Mouse (Mus musculus) heart, adult 2 months (tissue): ENCODE data around the gene Olfr1423. TPM values are rescaled to one million over a fixed set of nuclear protein-coding genes. Genes with fewer than 3 reads are reported as not detected.
A peak's percentile ranks its signal among the peaks of the same experiment; 100 is the strongest.

ENCODE experiments used
- DNase-seq, 2 experiments: peaks; one replicate each; pipeline ENCODE4 v3.0.0; 2021
- H3K27ac ChIP-seq: fragments of 200-600 bp; 2 replicates; pipeline ENCODE4 v1.8.1; 2022
- H3K27me3 ChIP-seq: fragments of 200-500 bp; 2 replicates; pipeline ENCODE4 v1.6.1; 2012; ENCODE audit warnings: mild to moderate bottlenecking, low read length, inconsistent platforms, mixed read lengths; ENCODE audit not compliant: control insufficient read depth, insufficient read depth
- H3K36me3 ChIP-seq: fragments of 200-500 bp; 2 replicates; pipeline ENCODE4 v1.6.1; 2012; ENCODE audit warnings: low read length, inconsistent platforms; ENCODE audit not compliant: control insufficient read depth, insufficient read depth
- H3K4me1 ChIP-seq: fragments of 200-500 bp; 2 replicates; pipeline ENCODE4 v1.6.1; 2011; ENCODE audit warnings: low read length; ENCODE audit not compliant: control insufficient read depth, insufficient read depth
- H3K4me3 ChIP-seq: fragments of 200-600 bp; 2 replicates; pipeline ENCODE4 v1.8.1; 2022
- H3K79me2 ChIP-seq: fragments of 200-500 bp; replicated peaks from 2 replicates; pipeline ENCODE4 v1.6.1; 2012; ENCODE audit warnings: mild to moderate bottlenecking, inconsistent platforms, low read length, moderate library complexity, mixed read lengths; ENCODE audit not compliant: control insufficient read depth, insufficient read depth
- H3K9ac ChIP-seq: fragments of 200-500 bp; 2 replicates; pipeline ENCODE4 v1.6.1; 2012; ENCODE audit warnings: low read depth, mild to moderate bottlenecking, control low read depth, inconsistent platforms, low read length, mixed read lengths
- CTCF ChIP-seq: fragments of 200-600 bp; IDR thresholded peaks from 2 replicates; pipeline ENCODE4 v1.8.1; 2022; ENCODE audit warnings: antibody characterized with exemption, mild to moderate bottlenecking, moderate library complexity
- EP300 ChIP-seq: fragments of 200-500 bp; IDR thresholded peaks from 2 replicates; pipeline ENCODE4 v1.6.1; 2011; ENCODE audit warnings: low read depth, low read length, control low read depth; ENCODE audit not compliant: insufficient read depth
- POLR2A ChIP-seq: fragments of 200-500 bp; IDR thresholded peaks from 2 replicates; pipeline ENCODE4 v1.6.1; 2011; ENCODE audit warnings: mild to moderate bottlenecking, low read depth, low read length, control low read depth; ENCODE audit not compliant: insufficient read depth
- WGBS: fragments of 180-500 bp; shearing (Covaris S2); methylation state at CpG from one replicate; pipeline ENCODE4 v1.1.7; 2018; 5-methylcytosine and 5-hydroxymethylcytosine counted together
- intact Hi-C: fragments of 180-260 bp; cut with DNase I; formaldehyde crosslinking; loops from one replicate; pipeline ENCODE4 v1.15.1; 2025
- polyA plus RNA-seq: library from polyadenylated mRNA; depleted of rRNA; stranded (reverse); fragments of >200 nt; gene quantifications from 2 replicates; pipeline ENCODE4 v1.2.3, GENCODE M21; 2012
- total RNA-seq, 2 experiments: library from RNA; stranded (reverse); gene quantifications; 2 replicates each; pipeline ENCODE4 v1.2.3; 2021

The Olfr1423 gene
- total and polyA plus RNA-seq, 3 experiments, result not detected

GRCm38 (mm10) chr19:12026606-12027005, 14.5 kb downstream of the Olfr1423 start:
- intact Hi-C loops, result no loop called here
- H3K4me3 ChIP-seq, result no peak overlapping the region
- WGBS, result 26% methylated on average over 2 of the region's 2 CpGs
- no peak overlapping the region for H3K9ac ChIP-seq
- no peak for TF ChIP-seq EP300
- TF ChIP-seq POLR2A, result no peak
- no peak for TF ChIP-seq CTCF
- H3K36me3 ChIP-seq, result no peaks in the 10 kb centered on the region
- no peak overlapping the region for H3K27ac ChIP-seq
- no peaks in the 10 kb centered on the region for H3K27me3 ChIP-seq
- DNase-seq, result no peak
- H3K79me2 ChIP-seq, result no peaks in the 10 kb centered on the region
- H3K4me1 ChIP-seq, result no peaks in the 10 kb centered on the region

- Histone ChIP-seq H3K27me3 (no peaks in the 10 kb centered on the region), H3K27ac (no peak overlapping the region), H3K36me3 (no peaks in the 10 kb centered on the region), H3K4me3 (no peak overlapping the region), H3K9ac (no peak overlapping the region), H3K79me2 (no peaks in the 10 kb centered on the region), H3K4me1 (no peaks in the 10 kb centered on the region)
- DNase-seq, result no peak
- TF ChIP-seq CTCF (no peak), EP300 (no peak), POLR2A (no peak)
- intact Hi-C loops, result no loop called here
- 77% methylated on average over 3 of the region's 3 CpGs for WGBS
Observed at GRCm38 (mm10) chr19:12025333-12025732, 15.8 kb downstream of the Olfr1423 start.

- intact Hi-C loops, result no loop called here
- no peak overlapping the region for H3K9ac ChIP-seq
- TF ChIP-seq POLR2A, result no peak
- TF ChIP-seq CTCF, result no peak
- TF ChIP-seq EP300, result no peak
- H3K27me3 ChIP-seq, result no peaks in the 10 kb centered on the region
- no peaks in the 10 kb centered on the region for H3K36me3 ChIP-seq
- no peaks in the 10 kb centered on the region for H3K79me2 ChIP-seq
- no peak overlapping the region for H3K4me3 ChIP-seq
- H3K27ac ChIP-seq, result no peak overlapping the region
- WGBS, result 72% methylated on average over 4 of the region's 4 CpGs
- no peak for DNase-seq
- no peaks in the 10 kb centered on the region for H3K4me1 ChIP-seq
Observed at GRCm38 (mm10) chr19:12024149-12024548, 17.0 kb downstream of the Olfr1423 start.

GRCm38 (mm10) chr19:12016192-12016591, 24.9 kb downstream of the Olfr1423 start:
- Histone ChIP-seq H3K27ac (no peak overlapping the region), H3K27me3 (no peaks in the 10 kb centered on the region), H3K4me3 (no peak overlapping the region), H3K4me1 (0 out of 2 replicates have a peak, but pooled peaks cover 1% of the 10 kb centered on the region), H3K36me3 (no peaks in the 10 kb centered on the region), H3K79me2 (no peaks in the 10 kb centered on the region), H3K9ac (no peak overlapping the region)
- TF ChIP-seq POLR2A, result no peak
- no peak for TF ChIP-seq CTCF
- TF ChIP-seq EP300, result no peak
- intact Hi-C loops, result loop anchor here (10.0 kb wide), 2 partner anchors 559 to 779 kb away; partner anchors contain the start of genes Lpxn and Zfp91
- 87% methylated on average over 4 of the region's 4 CpGs for WGBS
- no peak for DNase-seq

- no peak overlapping the region for H3K9ac ChIP-seq
Observed at GRCm38 (mm10) chr19:12015708-12016107, 25.4 kb downstream of the Olfr1423 start.

GRCm38 (mm10) chr19:12013228-12013627, 27.9 kb downstream of the Olfr1423 start:
- Histone ChIP-seq H3K27ac (peak overlapping the region; percentile 53), H3K4me1 (0 out of 2 replicates have a peak, but pooled peaks cover 1% of the 10 kb centered on the region), H3K4me3 (peak overlapping the region; percentile 33; the same call in 1 of the 2 replicates), H3K27me3 (no peaks in the 10 kb centered on the region), H3K9ac (peak overlapping the region; percentile 1; the same call in 1 of the 2 replicates), H3K79me2 (no peaks in the 10 kb centered on the region), H3K36me3 (no peaks in the 10 kb centered on the region)
- WGBS, result 2% methylated on average over 12 of the region's 12 CpGs
- intact Hi-C loops, result loop anchor here (2.0 to 10.0 kb wide), 4 partner anchors 242 to 1831 kb away; partner anchors contain the start of genes Fads1, Lpxn, Mrpl16 and Zfp91
- peak; percentile 65 to 77 for DNase-seq
- no peak for TF ChIP-seq CTCF
- no peak for TF ChIP-seq EP300
- peak; percentile 62 for TF ChIP-seq POLR2A

More at GRCm38 (mm10) chr19:12015708-12016107, 25.4 kb downstream of the Olfr1423 start:
- no peaks in the 10 kb centered on the region for H3K79me2 ChIP-seq
- H3K27ac ChIP-seq, result no peak overlapping the region
- no peak for DNase-seq
- H3K4me1 ChIP-seq, result 0 out of 2 replicates have a peak, but pooled peaks cover 1% of the 10 kb centered on the region
- H3K4me3 ChIP-seq, result no peak overlapping the region
- intact Hi-C loops, result loop anchor here (10.0 kb wide), 2 partner anchors 559 to 779 kb away; partner anchors contain the start of genes Lpxn and Zfp91
- H3K27me3 ChIP-seq, result no peaks in the 10 kb centered on the region
- no peaks in the 10 kb centered on the region for H3K36me3 ChIP-seq
- TF ChIP-seq EP300, result no peak
- peak; percentile 63 for TF ChIP-seq CTCF
- WGBS, result 74% methylated on average over 8 of the region's 8 CpGs
